Mouse (Mus musculus): ENCODE data around the gene Hectd3.

Gene Hectd3

DNA sequence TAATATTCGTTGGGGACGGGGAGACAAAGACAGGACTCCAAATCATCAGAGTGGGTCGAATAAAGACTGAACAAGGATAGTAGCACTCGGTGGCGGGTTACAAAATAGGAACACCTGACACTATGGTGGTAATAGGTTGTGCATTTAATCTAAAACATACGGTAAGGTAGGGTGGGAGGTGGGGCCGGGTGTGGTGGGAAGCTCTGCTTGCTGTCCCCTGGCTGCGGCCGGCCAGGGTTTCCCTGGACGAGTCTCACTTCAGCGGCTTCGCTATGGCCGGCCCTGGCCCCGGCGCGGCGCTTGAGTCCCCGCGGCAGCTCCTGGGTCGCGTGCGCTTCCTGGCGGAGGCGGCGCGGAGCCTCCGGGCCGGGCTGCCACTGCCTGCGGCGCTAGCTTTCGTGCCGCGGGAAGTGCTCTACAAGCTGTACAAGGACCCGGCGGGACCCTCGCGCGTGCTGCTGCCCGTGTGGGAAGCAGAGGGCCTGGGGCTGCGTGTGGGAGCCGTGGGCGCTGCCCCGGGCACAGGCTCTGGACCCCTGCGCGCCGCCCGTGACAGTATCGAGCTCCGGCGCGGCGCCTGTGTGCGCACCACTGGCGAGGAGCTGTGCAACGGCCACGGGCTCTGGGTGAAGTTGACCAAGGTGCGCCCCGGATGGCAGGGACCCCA lies at the start of gene Hectd3:
Gene Hectd3, plus strand, starts transcription at position 187 of the 667 bp plus-strand sequence.
- in situ Hi-C loops (cut with MboI; ENCODE audit: low sequenced_read_pairs), result loop anchor here (10.0 kb wide), 1 partner anchor 280 kb away; no protein-coding TSS in a partner anchor

DNA sequence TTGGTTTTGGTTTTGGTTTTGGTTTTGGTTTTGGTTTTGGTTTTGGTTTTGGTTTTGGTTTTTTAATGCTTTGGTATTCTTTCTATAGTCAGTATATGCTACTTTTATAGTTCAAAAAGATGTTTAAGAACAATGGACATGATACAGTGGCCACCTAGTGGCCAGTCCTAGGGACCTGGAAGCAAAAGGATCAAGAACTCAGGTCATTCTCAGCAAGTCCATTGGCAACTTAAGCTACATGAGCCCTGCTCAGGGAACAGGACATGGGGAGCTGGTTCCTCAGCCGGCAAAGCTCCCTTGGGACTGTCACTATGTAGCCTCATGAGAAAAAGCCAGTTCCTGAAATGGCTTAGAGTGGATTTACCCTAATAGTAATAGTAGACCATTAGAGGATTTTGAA lies 43.5 kb upstream of the Hectd3 start:
- in situ Hi-C loops (cut with MboI; ENCODE audit: low sequenced_read_pairs), result no loop called here

DNA sequence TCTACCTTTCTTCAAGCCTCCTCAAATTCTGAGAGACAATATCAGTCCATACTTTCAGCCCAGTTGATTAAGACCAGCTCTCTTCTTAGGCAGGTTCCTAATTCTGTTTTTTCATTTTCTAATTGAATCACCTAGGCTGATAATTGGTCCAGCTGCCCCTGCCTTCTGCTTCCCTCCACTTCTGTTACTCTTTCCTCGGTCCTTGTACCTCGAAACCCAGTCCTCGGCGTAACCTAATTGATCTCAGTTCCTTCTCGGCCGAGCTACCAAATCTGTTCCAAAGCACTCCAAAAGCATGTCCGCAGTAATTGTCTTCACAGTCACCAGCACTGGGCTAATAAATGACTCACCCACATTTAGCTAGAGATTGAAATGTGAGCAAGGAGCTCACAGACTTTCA lies 40.2 kb upstream of the Hectd3 start:
- in situ Hi-C loops (cut with MboI; ENCODE audit: low sequenced_read_pairs), result no loop called here

DNA sequence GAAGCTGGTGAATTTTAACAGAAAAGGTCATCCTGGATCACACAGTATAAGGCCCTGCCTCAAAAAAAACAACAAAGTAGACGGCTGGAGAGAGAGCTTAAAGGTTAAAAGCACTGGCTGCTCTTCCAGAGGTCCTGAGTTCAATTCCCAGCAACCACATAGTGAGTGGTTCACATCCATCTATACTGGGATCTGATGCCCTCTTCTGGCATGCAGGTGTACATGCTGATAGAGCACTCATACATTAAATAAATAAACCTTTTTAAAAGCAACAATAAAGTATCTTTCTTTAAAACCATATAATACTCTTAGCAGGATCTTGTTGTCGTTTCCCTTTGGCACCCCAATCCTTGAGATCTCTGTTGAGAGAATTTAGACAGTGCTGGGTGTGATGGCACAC lies 18.6 kb upstream of the Hectd3 start:
- in situ Hi-C loops (cut with MboI; ENCODE audit: low sequenced_read_pairs), result no loop called here

DNA sequence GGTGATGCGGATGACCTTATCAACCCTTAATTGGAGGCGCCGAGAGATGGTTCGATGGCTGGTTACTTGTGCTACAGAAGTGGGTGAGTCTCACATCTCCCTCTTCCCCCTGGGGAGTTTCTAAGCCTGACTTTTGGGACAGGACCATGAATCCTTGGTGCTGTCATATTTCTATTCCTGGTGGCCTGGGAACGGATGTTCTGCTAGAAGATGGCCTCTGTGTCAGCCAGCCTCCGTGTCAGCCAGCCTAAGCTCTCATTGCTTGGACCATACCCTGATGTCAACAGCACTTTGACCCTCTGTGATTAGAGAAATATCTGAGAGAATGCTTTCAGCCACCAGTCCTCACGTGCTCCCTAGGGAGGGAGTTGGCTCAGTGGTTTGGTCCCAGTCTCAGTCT lies 9.4 kb upstream of the Hectd3 start:
- in situ Hi-C loops (cut with MboI; ENCODE audit: low sequenced_read_pairs), result no loop called here

DNA sequence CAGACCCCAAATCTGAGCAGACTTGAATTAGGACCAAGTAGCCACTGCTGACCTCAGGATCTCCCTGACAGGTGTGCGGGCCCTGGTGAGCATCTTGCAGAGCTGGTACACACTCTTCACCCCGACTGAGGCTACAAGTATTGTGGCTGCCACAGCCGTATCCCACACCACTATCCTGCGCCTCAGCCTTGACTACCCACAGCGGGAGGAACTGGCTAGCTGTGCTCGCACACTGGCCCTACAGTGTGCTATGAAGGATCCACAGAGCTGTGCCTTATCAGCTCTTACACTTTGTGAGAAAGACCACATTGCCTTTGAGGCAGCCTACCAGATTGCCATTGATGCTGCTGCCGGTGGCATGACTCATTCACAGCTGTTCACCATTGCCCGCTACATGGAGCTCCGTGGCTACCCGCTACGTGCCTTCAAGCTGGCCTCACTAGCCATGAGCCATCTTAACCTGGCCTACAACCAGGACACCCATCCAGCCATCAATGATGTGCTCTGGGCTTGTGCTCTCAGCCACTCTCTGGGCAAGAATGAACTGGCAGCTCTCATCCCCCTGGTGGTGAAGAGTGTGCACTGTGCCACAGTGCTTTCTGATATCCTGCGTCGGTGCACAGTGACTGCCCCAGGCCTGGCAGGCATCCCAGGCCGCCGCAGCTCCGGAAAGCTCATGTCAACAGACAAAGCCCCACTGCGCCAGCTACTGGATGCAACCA lies 8.6 kb upstream of the Hectd3 start:
- in situ Hi-C loops (cut with MboI; ENCODE audit: low sequenced_read_pairs), result no loop called here

DNA sequence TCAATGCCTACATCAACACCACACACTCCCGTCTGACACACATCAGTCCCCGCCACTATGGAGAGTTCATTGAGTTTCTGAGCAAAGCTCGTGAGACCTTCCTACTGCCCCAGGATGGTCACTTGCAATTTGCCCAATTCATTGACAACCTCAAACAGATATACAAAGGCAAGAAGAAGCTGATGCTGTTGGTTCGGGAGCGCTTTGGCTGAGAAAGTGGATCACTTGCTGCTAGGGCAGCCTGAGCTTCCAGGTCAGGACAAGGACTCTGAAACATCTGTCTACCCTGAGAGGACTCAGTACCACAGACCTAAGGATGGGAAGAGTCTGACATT lies 8.0 kb upstream of the Hectd3 start:
- in situ Hi-C loops (cut with MboI; ENCODE audit: low sequenced_read_pairs), result no loop called here

DNA sequence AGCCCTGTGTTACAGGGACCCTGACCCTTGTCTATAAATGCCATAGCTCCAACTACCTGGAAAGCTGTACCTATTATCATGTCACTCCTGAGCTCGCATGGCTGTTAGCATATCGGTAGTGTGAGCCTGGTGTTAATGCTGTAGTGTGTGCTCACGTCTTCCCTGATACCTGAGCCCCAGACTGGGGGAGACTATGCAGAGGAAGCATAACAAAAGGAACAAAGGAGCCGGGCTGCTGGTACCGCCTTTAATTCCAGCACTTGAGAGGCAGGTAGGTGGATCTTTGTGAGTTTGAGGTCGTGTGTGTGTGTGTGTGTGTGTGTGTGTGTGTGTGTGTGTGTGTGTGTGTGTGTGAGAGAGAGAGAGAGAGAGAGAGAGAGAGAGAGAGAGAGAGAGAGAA lies 5.4 kb upstream of the Hectd3 start:
- in situ Hi-C loops (cut with MboI; ENCODE audit: low sequenced_read_pairs), result loop anchor here (5.0 to 10.0 kb wide), 2 partner anchors 157 to 275 kb away; no protein-coding TSS in a partner anchor

DNA sequence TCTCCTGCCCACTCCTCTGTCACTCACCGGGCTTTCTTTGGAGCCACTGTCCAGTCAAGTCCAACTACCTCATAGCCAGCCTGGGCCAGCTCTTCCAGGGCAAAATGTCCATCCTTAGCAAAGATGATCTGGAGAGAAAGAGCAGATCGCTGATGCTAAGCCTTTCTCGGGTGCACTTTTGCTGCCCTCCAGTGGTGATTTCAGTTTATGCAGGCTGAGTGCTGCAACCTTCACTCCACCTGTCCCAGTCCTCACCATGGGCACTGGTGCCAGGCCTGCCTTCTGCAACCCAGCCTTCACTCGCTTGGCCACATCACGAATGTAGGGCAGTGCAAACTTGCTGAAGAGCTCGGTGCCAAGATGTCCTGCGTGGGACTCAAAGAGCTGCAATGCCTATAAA lies 3.8 kb upstream of the Hectd3 start:
- in situ Hi-C loops (cut with MboI; ENCODE audit: low sequenced_read_pairs), result loop anchor here (5.0 to 10.0 kb wide), 2 partner anchors 159 to 277 kb away; no protein-coding TSS in a partner anchor

DNA sequence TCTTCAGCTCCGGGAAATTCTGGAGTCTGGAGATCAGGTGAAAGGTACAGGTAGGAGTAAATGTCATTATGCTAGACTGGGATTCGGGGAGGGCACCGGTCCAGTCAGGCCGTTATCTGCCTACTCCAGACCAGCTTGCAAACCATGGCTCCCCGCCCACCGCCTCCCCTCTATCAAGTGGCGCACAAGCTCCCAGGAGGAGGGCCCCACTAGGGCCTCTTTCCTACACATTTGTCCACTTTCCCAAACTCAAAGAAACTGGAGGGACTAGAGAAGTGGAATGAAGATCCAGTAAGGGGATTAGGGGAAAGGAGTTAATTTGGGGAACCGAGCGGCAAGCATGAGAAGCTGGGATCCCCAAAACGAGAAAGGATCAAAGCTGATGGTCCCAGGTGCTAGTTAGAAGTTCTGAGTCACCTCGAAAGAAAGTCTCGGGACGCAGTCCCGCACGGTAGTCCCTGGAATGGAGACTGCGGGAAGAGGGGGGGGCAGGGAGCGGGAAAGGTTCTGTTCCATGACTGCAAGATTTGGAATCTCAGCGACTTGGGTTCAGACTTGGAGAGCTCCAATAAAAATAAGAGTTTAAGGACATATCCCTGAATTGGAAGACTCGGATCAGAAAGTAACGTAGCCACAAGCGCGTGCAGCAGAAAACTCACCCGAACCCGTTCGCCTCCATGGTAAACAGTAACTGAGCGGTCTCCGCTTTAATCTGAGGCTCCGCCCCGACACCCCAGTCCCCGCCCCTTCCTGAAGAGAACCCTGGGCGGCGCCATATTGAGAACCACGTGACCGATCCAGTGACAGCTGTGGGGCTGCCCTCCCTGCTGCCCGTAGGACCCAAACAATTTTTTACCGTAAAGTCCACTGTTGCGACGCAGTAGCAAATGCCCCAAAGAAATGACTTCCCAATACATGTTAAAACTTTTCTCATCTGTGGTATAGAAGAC lies 1.2 kb upstream of the Hectd3 start, which contains the start of gene Urod:
Gene Urod, minus strand, starts transcription at position 742 of the 950 bp plus-strand sequence.
- in situ Hi-C loops (cut with MboI; ENCODE audit: low sequenced_read_pairs), result loop anchor here (5.0 to 10.0 kb wide), 2 partner anchors 162 to 279 kb away; no protein-coding TSS in a partner anchor

DNA sequence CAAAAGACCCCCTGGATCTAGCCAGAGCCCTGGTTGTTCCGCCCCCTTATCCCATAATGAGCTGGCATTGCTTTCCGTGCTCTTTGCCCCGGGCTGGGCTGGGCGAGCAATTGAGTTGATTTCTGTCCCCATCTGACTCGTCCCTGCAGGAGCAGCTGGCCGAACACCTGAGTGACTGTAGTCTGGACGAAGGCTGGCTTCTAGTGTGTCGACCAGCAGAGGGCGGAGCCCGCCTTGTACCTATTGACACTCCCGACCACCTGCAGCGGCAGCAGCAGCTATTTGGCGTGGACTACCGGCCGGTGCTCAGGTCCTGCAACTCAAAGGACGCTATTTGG lies 650 bp downstream of the Hectd3 start:
- in situ Hi-C loops (cut with MboI; ENCODE audit: low sequenced_read_pairs), result loop anchor here (10.0 kb wide), 1 partner anchor 281 kb away; no protein-coding TSS in a partner anchor

DNA sequence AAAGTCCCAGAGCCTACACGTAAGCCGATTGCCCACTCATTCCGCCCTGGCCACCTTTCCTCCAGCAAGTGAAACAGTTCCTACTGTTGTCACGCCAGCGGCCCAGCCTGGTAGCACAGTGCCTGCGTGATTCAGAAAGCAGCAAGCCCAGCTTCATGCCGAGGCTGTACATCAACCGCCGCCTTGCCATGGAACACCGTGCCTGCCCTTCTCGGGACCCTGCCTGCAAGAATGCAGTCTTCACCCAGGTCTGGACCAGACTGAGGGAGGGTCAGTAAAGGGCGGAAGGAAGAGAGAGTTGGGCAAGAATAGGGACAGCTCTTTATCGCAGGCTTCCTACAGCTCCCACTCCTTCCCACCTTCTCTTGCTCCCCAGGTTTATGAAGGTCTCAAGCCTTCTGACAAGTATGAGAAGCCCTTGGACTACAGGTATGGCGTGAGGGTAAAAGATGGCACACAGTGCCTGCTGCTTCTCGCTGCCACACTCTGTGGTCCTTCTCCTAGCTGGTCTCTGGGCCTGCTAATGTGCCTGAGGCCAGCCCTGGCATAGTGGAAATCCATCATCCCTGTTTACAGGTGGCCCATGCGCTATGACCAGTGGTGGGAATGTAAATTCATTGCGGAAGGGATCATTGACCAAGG lies 4.5 kb downstream of the Hectd3 start:
- in situ Hi-C loops (cut with MboI; ENCODE audit: low sequenced_read_pairs), result loop anchor here (10.0 kb wide), 1 partner anchor 285 kb away; no protein-coding TSS in a partner anchor

DNA sequence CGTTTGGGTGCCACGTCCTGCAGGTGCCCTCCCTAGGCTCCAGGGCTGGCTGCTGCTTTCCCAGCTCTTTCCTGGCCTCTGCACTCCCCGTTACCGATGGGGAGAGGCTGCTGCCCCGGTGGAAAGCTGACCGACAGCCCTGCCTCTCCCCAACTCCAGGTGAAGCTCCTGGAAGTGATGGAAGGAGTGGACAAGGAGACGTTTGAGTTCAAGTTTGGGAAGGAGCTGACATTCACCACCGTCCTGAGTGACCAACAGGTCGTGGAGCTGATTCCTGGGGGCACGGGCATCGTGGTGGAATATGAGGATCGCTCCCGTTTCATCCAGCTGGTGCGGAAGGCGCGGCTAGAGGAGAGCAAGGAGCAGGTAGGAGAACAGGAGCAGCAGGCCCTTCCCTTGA lies 6.8 kb downstream of the Hectd3 start:
- in situ Hi-C loops (cut with MboI; ENCODE audit: low sequenced_read_pairs), result no loop called here

DNA sequence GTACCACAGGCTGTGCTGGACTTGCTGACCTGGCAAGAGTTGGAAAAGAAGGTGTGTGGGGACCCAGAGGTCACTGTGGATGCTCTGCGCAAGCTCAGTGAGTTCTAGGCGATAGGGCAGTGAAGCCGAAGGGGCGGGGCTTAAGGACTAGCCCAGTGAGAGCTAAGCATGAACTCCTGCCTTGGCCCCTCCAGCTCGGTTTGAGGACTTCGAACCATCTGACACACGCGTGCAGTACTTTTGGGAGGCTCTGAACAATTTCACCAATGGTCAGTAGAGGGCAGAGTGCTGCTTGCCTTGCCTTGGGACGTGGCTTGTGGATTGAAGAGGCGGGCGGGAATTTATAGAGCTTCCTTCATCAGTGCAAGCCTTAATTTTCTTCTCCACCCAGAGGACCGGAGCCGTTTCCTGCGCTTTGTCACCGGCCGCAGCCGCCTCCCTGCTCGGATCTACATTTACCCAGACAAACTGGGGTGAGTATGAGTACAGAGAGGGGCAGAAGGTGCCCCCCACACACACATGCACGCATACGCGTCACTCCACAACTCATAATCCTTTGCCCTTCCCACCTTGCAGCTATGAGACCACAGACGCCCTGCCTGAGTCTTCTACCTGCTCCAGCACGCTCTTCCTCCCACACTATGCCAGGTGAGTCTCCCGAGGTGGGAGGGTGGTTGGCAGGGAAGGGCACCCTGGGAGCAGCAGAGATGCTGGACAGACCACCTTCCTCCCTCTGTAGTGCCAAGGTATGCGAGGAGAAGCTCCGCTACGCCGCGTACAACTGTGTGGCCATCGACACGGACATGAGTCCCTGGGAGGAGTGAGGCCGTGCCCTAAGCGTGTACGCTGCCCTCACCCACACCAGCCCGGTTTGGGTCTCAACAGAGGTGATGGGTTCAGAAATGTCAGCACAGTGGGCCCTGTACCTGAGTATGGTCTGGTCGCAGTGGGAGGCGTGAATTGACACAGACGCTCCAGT lies 7.7 kb downstream of the Hectd3 start:
- in situ Hi-C loops (cut with MboI; ENCODE audit: low sequenced_read_pairs), result no loop called here

DNA sequence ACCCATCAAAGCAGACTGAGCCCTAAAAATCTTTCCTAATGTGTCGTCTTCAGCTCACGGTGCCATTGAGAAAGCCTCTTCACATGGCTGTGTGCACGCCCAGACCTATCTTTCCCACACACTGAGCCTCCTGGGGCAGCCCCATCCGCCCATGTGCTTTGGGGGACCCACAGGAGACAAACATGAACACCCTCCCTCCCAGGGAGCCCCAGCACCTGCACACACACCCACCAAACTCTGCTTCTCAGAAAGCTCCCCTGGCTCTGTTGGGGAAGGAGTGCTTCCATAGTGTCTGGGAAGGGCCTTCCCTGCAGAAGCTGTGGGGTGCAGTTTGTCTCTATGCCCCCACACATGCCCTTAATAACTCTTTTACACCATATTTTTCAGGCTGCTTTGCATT lies 9.5 kb downstream of the Hectd3 start:
- in situ Hi-C loops (cut with MboI; ENCODE audit: low sequenced_read_pairs), result no loop called here

DNA sequence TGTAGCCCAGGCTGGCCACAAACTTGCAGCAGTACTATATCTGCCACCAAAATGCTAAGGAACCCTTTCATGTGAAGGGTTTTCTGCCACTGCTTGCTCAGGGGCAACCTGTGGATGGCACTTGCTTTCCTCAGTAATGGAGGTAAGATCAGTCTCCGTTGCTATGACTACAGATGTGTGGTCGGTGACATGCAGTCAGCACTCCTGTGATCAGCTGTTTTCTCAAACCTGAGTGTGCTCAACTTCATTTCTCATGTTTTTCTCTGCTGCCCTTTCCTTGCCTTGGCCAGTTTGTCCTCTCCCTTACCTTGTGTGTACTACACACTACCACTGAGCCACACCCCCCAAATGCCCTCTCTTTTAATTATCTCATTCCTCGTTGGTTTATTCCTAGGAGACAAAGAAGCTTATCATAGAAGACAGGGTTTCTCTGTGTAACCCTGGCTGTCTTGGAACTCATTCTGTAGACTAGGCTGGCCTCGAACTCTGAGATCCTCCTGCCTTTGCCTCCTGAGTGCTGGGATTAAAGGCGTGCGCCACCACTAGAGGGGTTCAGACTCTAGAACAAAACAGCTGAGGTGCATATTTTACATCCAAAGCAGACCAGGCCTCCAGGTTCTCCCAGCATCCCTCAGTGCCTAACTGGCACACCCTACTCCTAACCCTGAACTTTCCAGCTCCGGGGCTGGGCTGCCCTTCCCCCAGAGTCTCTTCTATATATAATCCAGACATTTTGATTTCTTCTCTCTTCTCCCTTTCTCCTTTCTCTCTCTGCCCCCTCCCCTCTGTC lies 10.7 kb downstream of the Hectd3 start:
- in situ Hi-C loops (cut with MboI; ENCODE audit: low sequenced_read_pairs), result no loop called here

DNA sequence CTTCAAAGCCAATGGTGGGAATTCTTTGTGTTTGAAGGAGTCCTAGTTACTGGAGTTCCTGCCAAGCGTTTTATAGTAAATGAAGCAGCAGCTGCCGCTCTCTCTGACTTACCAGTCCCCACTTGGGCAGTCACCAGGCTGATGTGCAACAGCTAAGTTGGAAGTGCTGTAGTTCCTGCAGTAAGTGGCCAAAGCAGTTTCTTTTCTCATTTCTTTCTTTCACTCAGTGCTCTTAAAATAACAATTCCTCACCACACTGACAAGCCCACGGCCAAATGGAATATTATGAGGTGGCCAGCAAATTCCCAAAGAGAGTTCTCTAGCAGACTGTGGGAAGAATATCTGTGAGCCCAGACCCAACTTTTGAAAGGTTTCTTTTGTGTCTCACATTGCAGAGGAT lies 11.9 kb downstream of the Hectd3 start:
- in situ Hi-C loops (cut with MboI; ENCODE audit: low sequenced_read_pairs), result no loop called here

DNA sequence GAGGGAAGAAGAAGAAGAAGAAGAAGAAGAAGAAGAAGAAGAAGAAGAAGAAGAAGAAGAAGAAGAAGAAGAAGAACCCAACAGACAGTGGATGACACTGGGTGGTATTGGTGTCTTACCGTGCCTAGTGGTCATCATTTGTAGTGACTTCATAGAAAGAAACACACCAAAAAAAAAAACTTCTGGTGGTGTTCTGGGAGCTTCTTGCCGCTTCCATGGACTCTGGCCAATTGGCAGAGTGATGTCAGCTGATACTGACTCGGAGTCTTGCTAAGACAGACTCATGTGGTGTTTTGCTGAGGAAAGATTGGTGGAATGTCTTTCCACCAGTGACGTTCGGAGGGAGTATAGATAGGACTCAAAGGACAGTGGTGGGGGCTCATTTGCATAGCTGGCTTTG lies 15.1 kb downstream of the Hectd3 start:
- in situ Hi-C loops (cut with MboI; ENCODE audit: low sequenced_read_pairs), result no loop called here

DNA sequence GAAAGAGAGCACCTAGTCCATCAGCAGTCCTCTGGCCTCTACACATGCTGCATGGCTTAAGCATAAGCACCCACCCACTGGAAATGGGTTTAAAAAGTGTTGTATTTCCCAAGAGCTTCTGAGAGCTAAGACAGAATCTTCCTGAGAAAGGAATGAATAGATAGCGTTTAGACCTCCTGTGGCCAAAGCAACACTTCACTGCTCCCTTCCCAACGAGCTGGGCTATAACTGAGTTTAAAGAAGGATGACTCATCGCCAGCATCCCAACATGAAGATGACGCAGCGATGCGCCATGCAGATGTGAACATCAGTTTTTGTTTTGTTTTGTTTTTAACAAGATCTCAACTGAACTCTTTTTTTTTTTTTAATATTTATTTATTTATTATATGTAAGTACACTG lies 18.5 kb downstream of the Hectd3 start:
- in situ Hi-C loops (cut with MboI; ENCODE audit: low sequenced_read_pairs), result no loop called here

Measured in CH12F3 (cell line).